Mouse (Mus musculus) forebrain, embryonic 11.5 days (tissue): ENCODE data around the gene Plbd2. TPM values are rescaled to one million over a fixed set of nuclear protein-coding genes. Genes with fewer than 3 reads are reported as not detected.

Experiments
- ATAC-seq: fragments of 200-750 bp; cut with Nextera tagmentation; replicated peaks from 2 replicates; pipeline ENCODE4 v1.8.0; 2017; ENCODE audit warnings: moderate TSS enrichment; ENCODE audit not compliant: low FRiP score
- DNase-seq: peaks from one replicate; pipeline ENCODE4 v3.0.0-alpha.2; 2017; ENCODE audit warnings: low spot score
- H3K27ac ChIP-seq: fragments of 300-500 bp; sonication (generic); 2 replicates; pipeline ENCODE4 v1.5.1; 2014; ENCODE audit warnings: low read depth, low read length
- H3K27me3 ChIP-seq: fragments of 300-500 bp; sonication (generic); 2 replicates; pipeline ENCODE4 v1.6.1; 2014; ENCODE audit warnings: mild to moderate bottlenecking, low read length, mixed read lengths; ENCODE audit not compliant: control insufficient read depth, insufficient read depth
- H3K36me3 ChIP-seq: fragments of 300-500 bp; sonication (generic); 2 replicates; pipeline ENCODE4 v1.6.1; 2014; ENCODE audit warnings: mild to moderate bottlenecking, low read length, moderate library complexity, mixed read lengths; ENCODE audit not compliant: control insufficient read depth, insufficient read depth
- H3K4me1 ChIP-seq: fragments of 300-500 bp; sonication (generic); replicated peaks from 2 replicates; pipeline ENCODE4 v1.6.1; 2014; ENCODE audit warnings: low read length, mixed read lengths; ENCODE audit not compliant: control insufficient read depth, insufficient read depth
- H3K4me2 ChIP-seq: fragments of 300-500 bp; sonication (generic); 2 replicates; pipeline ENCODE4 v1.6.1; 2014; ENCODE audit warnings: low read depth, mild to moderate bottlenecking, low read length, moderate library complexity, mixed read lengths; ENCODE audit not compliant: severe bottlenecking
- H3K4me3 ChIP-seq: fragments of 300-500 bp; sonication (generic); 2 replicates; pipeline ENCODE4 v1.5.1; 2014; ENCODE audit warnings: low read depth, low read length
- H3K9ac ChIP-seq: fragments of 300-500 bp; sonication (generic); 2 replicates; pipeline ENCODE4 v1.6.1; 2014; ENCODE audit warnings: low read length
- H3K9me3 ChIP-seq: fragments of 300-500 bp; sonication (generic); 2 replicates; pipeline ENCODE4 v1.6.1; 2016; ENCODE audit warnings: low read length, mixed read lengths; ENCODE audit not compliant: control insufficient read depth
- WGBS: fragments of 180-500 bp; shearing (Covaris S2); extraction: QIAGEN DNeasy Blood & Tissue Kit; methylation state at CpG from one replicate; pipeline ENCODE4 v1.1.7; 2014; 5-methylcytosine and 5-hydroxymethylcytosine counted together
- polyA plus RNA-seq: library from polyadenylated mRNA; unstranded; fragments of >200 nt; fragmentation: Nextera tagmentation; extraction: Ambion mirVana; gene quantifications from 2 replicates; pipeline ENCODE4 v1.2.1, GENCODE M21; 2014

Plbd2 gene
- polyA plus RNA-seq, 1 experiment from 2014 or later, result 29.8 TPM

DNA sequence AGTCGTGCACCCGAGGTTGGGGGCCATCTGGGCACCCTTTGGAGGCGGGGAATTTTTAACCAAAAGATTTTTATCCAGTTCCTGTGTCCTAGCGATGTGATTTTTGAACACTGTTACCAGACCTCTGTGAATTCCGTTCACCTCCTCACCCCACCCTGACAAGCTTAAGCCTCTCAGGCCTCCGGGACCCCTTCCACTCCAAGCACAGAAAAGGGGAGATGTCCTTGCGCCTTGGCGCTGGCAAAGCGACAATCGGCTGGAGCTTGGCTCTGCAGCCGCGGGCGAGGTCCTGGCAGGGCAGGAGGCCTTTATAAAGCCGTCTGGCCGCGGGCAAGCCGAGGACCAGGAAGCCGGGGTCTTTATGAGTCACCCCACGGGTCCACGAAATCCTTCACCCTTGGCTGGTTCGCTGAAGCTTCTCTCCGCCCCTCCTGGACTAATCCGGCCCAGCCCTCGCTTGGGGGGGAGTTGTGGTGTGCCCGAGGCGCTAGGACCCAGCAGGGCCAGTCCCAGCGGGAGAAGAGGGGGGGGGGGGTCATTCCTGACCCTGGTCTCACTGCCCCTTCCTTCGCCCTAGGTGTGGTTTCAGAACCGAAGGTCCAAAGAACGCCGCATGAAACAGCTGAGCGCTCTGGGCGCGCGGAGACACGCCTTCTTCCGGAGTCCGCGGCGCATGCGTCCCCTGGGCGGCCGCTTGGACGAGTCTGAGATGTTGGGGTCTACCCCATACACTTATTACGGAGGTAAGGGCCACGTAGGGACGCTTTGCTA is 67.5 kb downstream of the Plbd2 start:
- Histone ChIP-seq H3K9me3 (no peaks in the 10 kb centered on the region), H3K4me2 (peak overlapping the region; percentile 77), H3K27ac (peak overlapping the region; percentile 77), H3K9ac (peak overlapping the region; percentile 76), H3K4me3 (peak overlapping the region; percentile 52), H3K36me3 (no peaks in the 10 kb centered on the region), H3K4me1 (peaks cover 29% of the 10 kb centered on the region), H3K27me3 (peaks cover 77% of the 10 kb centered on the region)
- under 1% methylated on average over 47 of the region's 47 CpGs for WGBS
- ATAC-seq (peak; percentile 28), DNase-seq (peak; percentile 85)

DNA sequence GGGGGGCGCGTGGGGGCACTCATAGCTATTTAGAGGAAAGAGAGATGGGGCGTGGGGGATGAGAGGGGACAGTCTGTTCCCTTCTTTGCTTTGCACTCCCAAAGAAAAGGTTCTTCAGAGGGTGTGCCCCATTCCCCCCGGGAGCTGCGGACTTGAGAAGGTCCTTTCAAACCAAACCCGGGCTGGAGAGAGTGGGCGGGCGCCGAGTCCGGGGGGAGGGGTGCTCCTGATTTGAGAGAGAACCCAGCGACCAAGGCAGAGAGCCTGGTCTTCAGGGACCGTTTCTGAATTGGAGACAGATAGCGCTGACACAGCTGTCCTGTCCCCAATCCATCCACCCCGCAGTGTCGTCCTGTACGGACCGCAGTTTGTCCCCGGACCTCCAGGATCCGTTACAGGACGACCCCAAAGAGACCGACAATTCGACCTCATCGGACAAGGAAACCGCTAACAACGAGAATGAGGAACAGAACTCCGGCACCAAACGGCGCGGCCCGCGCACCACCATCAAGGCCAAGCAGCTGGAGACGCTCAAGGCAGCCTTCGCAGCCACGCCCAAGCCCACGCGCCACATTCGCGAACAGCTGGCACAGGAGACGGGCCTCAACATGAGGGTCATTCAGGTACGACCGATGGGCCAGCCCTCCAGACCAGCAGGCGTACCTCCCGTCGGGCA is 68.3 kb downstream of the Plbd2 start:
- peak overlapping the region; percentile 76 for H3K9ac ChIP-seq
- peak overlapping the region; percentile 77 for H3K27ac ChIP-seq
- H3K4me3 ChIP-seq, result peak overlapping the region; percentile 52
- H3K36me3 ChIP-seq, result no peaks in the 10 kb centered on the region
- no peak for ATAC-seq
- peak; percentile 72 for DNase-seq
- H3K27me3 ChIP-seq, result peaks cover 79% of the 10 kb centered on the region
- H3K4me1 ChIP-seq, result peaks cover 26% of the 10 kb centered on the region
- under 1% methylated on average over 44 of the region's 44 CpGs for WGBS
- no peaks in the 10 kb centered on the region for H3K9me3 ChIP-seq
- H3K4me2 ChIP-seq, result peak overlapping the region; percentile 77

- H3K36me3 ChIP-seq, result no peaks in the 10 kb centered on the region
- peaks cover 79% of the 10 kb centered on the region for H3K27me3 ChIP-seq
- DNase-seq (peak; percentile 63), ATAC-seq (no peak)
- H3K4me3 ChIP-seq, result peak overlapping the region; percentile 52
- 4% methylated on average over 21 of the region's 21 CpGs for WGBS
- peak overlapping the region; percentile 76 for H3K9ac ChIP-seq
- no peaks in the 10 kb centered on the region for H3K9me3 ChIP-seq
- H3K4me1 ChIP-seq, result peaks cover 20% of the 10 kb centered on the region
- no peak overlapping the region for H3K27ac ChIP-seq
- H3K4me2 ChIP-seq, result peak overlapping the region; percentile 77
Measured at GRCm38 (mm10) chr5:120434231-120434735, 69.1 kb downstream of the Plbd2 start.

Other genes starting within 250 kb of the Plbd2 start
- 22.7 and 25.2 TPM in 2 replicates for gene Lhx5, start 71.9 kb downstream of the Plbd2 start, polyA plus RNA-seq
- gene Sdsl, start 30.8 kb downstream of the Plbd2 start, polyA plus RNA-seq, result 4.5 and 6.0 TPM in 2 replicates
- gene Sds, start 27.1 kb downstream of the Plbd2 start, polyA plus RNA-seq, result not detected in 2 replicates
- 2.9 and 3.3 TPM in 2 replicates for gene Slc8b1, start 7.5 kb upstream of the Plbd2 start, polyA plus RNA-seq
- gene Tpcn1, start 85.0 kb upstream of the Plbd2 start, polyA plus RNA-seq, result 14.5 and 14.6 TPM in 2 replicates
- 1.1 TPM in 2 replicates for gene Iqcd, start 85.4 kb upstream of the Plbd2 start, polyA plus RNA-seq
- 10.2 and 10.6 TPM in 2 replicates for gene Rita1, start 109.0 kb upstream of the Plbd2 start, polyA plus RNA-seq
- 45.2 and 45.7 TPM in 2 replicates for gene Ddx54, start 109.1 kb upstream of the Plbd2 start, polyA plus RNA-seq
- gene Cfap73, start 130.6 kb upstream of the Plbd2 start, polyA plus RNA-seq, result not detected in 2 replicates
- gene Rasal1, start 145.2 kb upstream of the Plbd2 start, polyA plus RNA-seq, result not detected in 2 replicates
- gene Dtx1, start 208.3 kb upstream of the Plbd2 start, polyA plus RNA-seq, result 6.4 and 6.6 TPM in 2 replicates
- 0.15 TPM in 1 of 2 replicates, not detected in the other for gene Oas2, start 246.2 kb upstream of the Plbd2 start, polyA plus RNA-seq